Mouse (Mus musculus) bone marrow, adult 2 months (tissue): ENCODE measurements around the gene Papola. TPM values are rescaled to one million over a fixed set of nuclear protein-coding genes. Genes with fewer than 3 reads are reported as not detected.
"Not testable (repeated sequence)": the region's sequence is repeated elsewhere in the genome, so short reads cannot be mapped to it uniquely, and the experiment has no call there.

ENCODE experiments used
- H3K27ac ChIP-seq: fragments of 200-500 bp; 2 replicates; pipeline ENCODE4 v1.5.1; 2012; ENCODE audit warnings: low read depth, mild to moderate bottlenecking, control low read depth, inconsistent platforms, low read length; ENCODE audit not compliant: control insufficient read depth, poor library complexity, insufficient read depth
- H3K4me1 ChIP-seq: fragments of 200-500 bp; 2 replicates; pipeline ENCODE4 v1.6.1; 2011; ENCODE audit warnings: low read length; ENCODE audit not compliant: control insufficient read depth, insufficient read depth
- H3K4me3 ChIP-seq: fragments of 200-500 bp; replicated peaks from 2 replicates; pipeline ENCODE3; 2011; ENCODE audit warnings: mild to moderate bottlenecking, low read depth, low read length, control low read depth; ENCODE audit not compliant: control insufficient read depth
- CTCF ChIP-seq: fragments of 200-500 bp; IDR thresholded peaks from 2 replicates; pipeline ENCODE4 v1.5.1; 2011; ENCODE audit warnings: low read length, control low read depth; ENCODE audit not compliant: control insufficient read depth, insufficient read depth
- POLR2A ChIP-seq: fragments of 200-500 bp; IDR thresholded peaks from 2 replicates; pipeline ENCODE4 v1.6.1; 2011; ENCODE audit warnings: low read depth, mild to moderate bottlenecking, control low read depth, low read length, borderline replicate concordance; ENCODE audit not compliant: control insufficient read depth
- WGBS: fragments of 180-500 bp; shearing (Covaris S2); methylation state at CpG from one replicate; pipeline ENCODE4 v1.1.7; 2018; 5-methylcytosine and 5-hydroxymethylcytosine counted together
- polyA plus RNA-seq: library from polyadenylated mRNA; stranded (reverse); fragments of >200 nt; gene quantifications from 2 replicates; pipeline ENCODE4 v1.2.4, GENCODE M21; 2011; ENCODE audit warnings: low replicate concordance; ENCODE audit not compliant: missing spikeins, insufficient read depth, insufficient read length

The Papola gene
- polyA plus RNA-seq, 1 experiment, result 61.7 TPM

DNA sequence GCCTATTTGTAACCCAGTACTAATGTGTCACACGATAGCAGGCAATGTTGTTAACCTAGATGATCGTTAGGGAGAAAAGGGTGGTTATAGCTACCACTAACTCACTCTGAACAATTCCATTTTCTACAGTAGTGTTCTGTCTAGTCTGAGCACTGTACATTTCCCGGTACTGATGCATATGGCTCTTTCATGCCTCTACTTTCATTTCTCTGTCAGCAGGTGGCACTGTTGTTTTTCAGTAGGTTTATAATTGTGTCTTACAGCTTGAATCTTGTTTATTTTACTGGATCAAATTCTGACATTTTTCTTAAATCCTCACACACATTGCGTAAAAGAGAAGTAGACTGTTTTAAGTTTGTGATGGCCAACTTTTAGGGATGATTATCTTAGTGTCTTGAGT is 54.6 kb downstream of the Papola start:
- no peaks in the 10 kb centered on the region for H3K4me1 ChIP-seq
- no peak overlapping the region for H3K27ac ChIP-seq
- H3K4me3 ChIP-seq, result no peak overlapping the region
- TF ChIP-seq POLR2A, result no peak
- TF ChIP-seq CTCF, result no peak
- WGBS, result 78% methylated on average over 4 of the region's 4 CpGs

DNA sequence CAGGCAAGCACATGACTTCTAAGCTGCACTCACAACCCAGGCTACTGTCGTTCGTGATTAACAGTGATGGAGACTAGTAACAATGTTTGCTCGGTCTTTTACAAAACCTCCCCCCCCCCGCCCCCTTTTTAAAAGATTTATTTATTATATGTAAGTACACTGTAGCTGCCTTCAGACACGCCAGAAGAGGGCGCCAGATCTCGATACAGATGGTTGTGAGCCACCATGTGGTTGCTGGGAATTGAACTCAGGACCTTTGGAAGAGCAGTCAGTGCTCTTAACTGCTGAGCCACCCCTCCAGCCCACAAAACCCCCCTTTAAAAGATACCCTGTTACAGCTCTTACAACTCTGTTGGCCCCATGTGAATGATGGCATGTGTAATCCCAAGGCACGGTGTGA is 56.1 kb downstream of the Papola start:
- H3K27ac ChIP-seq, H3K4me1 ChIP-seq, H3K4me3 ChIP-seq: not testable (repeated sequence)
- 92% methylated on average over 8 of the region's 8 CpGs for WGBS

DNA sequence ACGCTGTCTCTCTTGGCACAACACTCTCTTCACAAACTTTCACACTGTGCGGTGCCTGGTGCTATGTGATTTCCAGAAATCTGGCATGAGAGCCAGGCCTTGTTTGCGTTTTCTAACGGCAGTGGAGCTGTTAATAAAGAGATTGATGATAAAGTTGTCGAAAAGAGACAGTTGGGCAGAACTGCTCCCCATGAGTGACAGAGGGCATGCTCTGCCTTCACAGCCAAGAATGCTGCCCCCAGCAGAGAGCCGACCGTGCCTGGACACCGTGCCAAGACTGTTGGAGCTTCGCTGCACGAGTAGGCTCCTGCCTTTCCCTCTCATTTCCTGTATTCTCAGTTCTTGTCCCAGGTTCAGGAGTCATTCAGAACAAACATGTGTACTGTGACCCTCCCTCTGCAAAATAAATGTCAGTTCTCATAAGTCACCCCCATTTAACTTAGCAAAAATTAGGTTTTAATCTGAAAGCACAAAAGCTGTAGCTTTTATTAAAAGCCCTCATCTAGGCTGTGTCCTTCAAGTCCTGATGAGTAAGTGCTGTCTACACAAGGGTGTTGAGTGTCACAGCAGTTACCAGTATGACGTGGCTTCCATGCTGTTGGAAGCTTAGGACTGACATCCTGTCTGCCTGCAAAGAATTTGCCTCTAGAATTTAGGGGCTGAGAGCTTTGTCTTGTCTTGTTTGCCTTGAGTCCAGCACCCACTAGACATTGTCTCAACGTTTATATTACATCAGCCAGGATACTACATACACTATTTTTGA is 58.9 kb downstream of the Papola start:
- no peak for TF ChIP-seq POLR2A
- TF ChIP-seq CTCF, result no peak
- Histone ChIP-seq H3K4me3 (no peak overlapping the region), H3K27ac (no peak overlapping the region), H3K4me1 (no peaks in the 10 kb centered on the region)
- 84% methylated on average over 12 of the region's 12 CpGs for WGBS

DNA sequence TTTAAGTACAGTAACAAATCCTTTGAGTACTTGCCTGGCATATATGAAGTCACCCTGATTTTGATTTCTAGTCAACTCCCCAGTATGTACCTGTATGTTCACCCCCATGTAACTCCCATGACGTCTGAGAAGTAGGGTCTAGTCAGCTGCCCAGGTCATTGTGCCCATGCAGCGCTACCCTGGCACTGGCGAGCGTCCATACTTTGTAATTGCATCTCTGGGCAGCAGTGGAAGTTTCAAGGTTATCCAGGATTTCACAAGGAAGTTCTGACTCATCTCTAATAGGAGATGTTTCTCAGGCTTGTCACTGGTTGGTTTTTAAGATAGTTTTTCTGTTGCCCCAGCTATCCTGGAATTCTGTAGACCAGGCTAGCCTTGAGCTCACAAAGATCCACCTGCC is 59.9 kb downstream of the Papola start:
- TF ChIP-seq CTCF, result no peak
- no peak for TF ChIP-seq POLR2A

DNA sequence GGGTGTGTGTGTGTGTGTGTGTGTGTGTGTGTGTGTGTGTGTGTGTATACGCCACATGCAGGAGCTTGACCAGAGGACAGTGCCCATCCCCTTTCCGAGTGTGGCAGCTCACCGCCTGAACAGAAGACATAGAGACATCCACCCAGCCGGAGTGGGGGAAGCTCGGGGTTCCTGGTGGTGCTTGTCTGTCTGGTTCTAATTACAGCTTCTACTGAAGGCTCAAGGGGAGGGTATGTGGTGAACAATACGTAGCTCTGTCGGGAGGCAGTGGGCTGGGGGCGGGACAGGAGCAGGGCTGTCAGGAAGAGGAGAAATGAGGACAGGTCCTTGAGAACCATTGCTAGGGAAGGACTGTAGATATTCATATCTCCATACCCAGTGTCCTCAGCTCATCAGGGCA is 64.6 kb downstream of the Papola start:
- no peak for TF ChIP-seq POLR2A
- TF ChIP-seq CTCF, result no peak
- 69% methylated on average over 8 of the region's 8 CpGs for WGBS
- no peak overlapping the region for H3K27ac ChIP-seq
- no peaks in the 10 kb centered on the region for H3K4me1 ChIP-seq
- H3K4me3 ChIP-seq, result no peak overlapping the region

More for the DNA sequence above, 59.9 kb downstream of the Papola start:
- WGBS, result 86% methylated on average over 4 of the region's 4 CpGs
- Histone ChIP-seq H3K27ac (no peak overlapping the region), H3K4me1 (no peaks in the 10 kb centered on the region), H3K4me3 (no peak overlapping the region)

DNA sequence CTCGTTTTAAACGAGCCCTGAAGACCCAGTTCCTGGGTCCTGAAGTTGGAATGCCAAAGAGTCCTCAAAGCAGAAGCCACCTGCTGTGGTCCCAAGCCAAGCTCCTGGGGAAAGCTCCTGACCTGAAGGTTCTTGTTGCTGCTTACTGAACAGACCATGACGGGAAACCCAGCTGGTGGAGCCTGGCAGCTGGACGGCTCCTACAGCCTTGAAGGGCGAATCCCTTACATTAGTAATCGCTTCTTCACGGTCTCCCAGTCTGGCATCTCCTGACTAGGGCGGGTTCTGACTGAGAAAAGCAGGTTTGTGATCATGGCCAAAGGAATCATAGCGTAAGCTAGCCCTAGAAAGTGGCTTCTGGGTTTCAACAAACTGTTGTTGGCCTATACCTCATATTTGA is 66.2 kb downstream of the Papola start:
- TF ChIP-seq POLR2A (no peak), CTCF (no peak)
- no peak overlapping the region for H3K27ac ChIP-seq
- 69% methylated on average over 9 of the region's 9 CpGs for whole genome bisulfite sequencing
- no peak overlapping the region for H3K4me3 ChIP-seq
- H3K4me1 ChIP-seq, result no peaks in the 10 kb centered on the region

DNA sequence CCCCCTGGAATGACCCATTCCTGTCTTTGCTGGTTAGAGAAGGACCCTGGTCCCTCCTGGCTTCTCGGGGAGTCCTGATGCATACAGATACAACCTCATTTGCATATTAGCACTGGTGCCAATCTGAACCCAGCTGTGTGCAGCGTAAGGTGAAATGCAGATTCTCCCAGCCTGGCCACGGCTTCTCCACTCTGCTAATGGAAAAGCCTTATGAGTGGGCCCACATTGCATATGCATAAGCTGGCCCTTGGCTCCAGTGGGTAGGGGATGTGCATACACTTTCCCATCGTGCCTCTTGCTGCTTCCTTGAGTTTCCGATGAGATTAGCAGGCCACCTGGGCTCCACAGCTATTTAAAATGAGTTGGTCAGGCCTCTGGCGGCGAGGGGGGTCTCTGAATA is 68.3 kb downstream of the Papola start:
- H3K27ac ChIP-seq, result no peak overlapping the region
- no peak for TF ChIP-seq POLR2A
- no peak for TF ChIP-seq CTCF
- H3K4me1 ChIP-seq, result no peaks in the 10 kb centered on the region
- WGBS, result 65% methylated on average over 7 of the region's 7 CpGs
- H3K4me3 ChIP-seq, result no peak overlapping the region

DNA sequence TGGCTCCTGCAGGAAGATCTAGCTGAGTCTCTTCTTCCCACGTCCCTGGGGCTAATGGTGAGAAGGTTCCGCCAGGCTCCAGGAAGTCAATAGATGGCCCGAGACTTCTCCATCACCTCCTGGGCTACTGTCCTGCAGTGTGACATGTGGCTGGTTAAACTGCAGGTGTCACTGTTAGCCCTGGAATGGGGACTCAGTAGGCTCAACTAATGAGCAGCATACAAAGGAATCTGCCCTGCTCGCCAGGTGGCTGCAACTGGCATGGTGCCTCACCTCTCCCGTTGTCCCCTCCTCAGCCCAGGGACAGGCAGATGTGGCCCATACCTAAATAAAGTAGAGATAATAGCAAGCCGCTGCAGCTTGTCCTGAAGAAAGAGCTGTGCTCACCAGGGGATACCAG is 70.1 kb downstream of the Papola start:
- 19% methylated on average over 6 of the region's 6 CpGs for WGBS

More for the DNA sequence above, 70.1 kb downstream of the Papola start:
- no peaks in the 10 kb centered on the region for H3K4me1 ChIP-seq
- TF ChIP-seq CTCF, result 0 out of 2 replicates have a peak, but pooled peaks have one; percentile 18
- no peak for TF ChIP-seq POLR2A
- no peak overlapping the region for H3K4me3 ChIP-seq
- no peak overlapping the region for H3K27ac ChIP-seq
